Comparison of ENCODE assay signal across 14 mouse cellular contexts in genomic region chr11:109545265-109545664, GRCm38 (mm10).
DNase-seq lines count a peak whose midpoint lies in the region; ATAC-seq and TF ChIP-seq lines count a peak whose summit lies in the region.
"Had no signal": no experiment of that assay in that cellular context is flagged by ENCODE, and none has a peak within 500 bp of the region (broad histone marks: within the 10 kb centered on the region; RNA-seq: fewer than 3 reads in every experiment).

No protein-coding gene starts in this region.

- TF ChIP-seq POLR2A in MEL (IDR thresholded peaks at IDR 0.05; ENCODE audit: control insufficient read depth in 1 of 2, insufficient read depth in 1 of 2, low read depth in 1 of 2, low read length in 2 of 2, poor library complexity in 1 of 2): no peak

- TF ChIP-seq EP300 in MEL (IDR thresholded peaks at IDR 0.05; ENCODE audit: low read depth in 1 of 2, low read length in 2 of 2): peak; percentile 84 to 87

- DNase-seq in heart, postnatal 10 days: no peak
- peak; percentile 74 for DNase-seq in MEL (ENCODE audit: low read depth, low spot score)
- peak; percentile 11 for DNase-seq in induced T-regulatory cell, adult 2 months (ENCODE audit: low read depth)
- DNase-seq in thymus, postnatal 14 days: no peak
- DNase-seq in adrenal gland, postnatal 10 days: no peak
- DNase-seq in frontal cortex, postnatal 25 days (ENCODE audit: low spot score in 2 of 2): no peak
- DNase-seq: adrenal gland, adult 8-10 months; cerebellum, adult 11-12 months; right cerebral cortex, postnatal 4 days had no signal

- H3K4me3 ChIP-seq in heart, embryonic 15.5 days: no peak overlapping the region
- H3K4me3 ChIP-seq in MEL (ENCODE audit: control insufficient read depth in 1 of 2, insufficient read depth in 1 of 2, low read depth in 2 of 2, low read length in 2 of 2): peak overlapping the region; percentile 17 to 43
- H3K4me3 ChIP-seq in liver, embryonic 16.5 days (ENCODE audit: low read depth, low read length): no peak overlapping the region
- H3K4me3 ChIP-seq: embryonic facial prominence, embryonic 12.5 days; limb, embryonic 13.5 days had no signal

- no peak for TF ChIP-seq RAD21 in MEL (IDR thresholded peaks at IDR 0.05; ENCODE audit: low read depth, low read length)

- 20% methylated on average over 7 of the region's 7 CpGs for WGBS in heart, embryonic 15.5 days
- WGBS in liver, embryonic 16.5 days (ENCODE audit: insufficient replicate concordance): 19% methylated on average over 7 of the region's 7 CpGs

- no peak overlapping the region for H3K9ac ChIP-seq in heart, embryonic 15.5 days
- peak overlapping the region; percentile 6 for H3K9ac ChIP-seq in MEL (ENCODE audit: control insufficient read depth, low read depth, low read length, poor library complexity, severe bottlenecking)
- H3K9ac ChIP-seq in liver, embryonic 16.5 days (ENCODE audit: low read depth, low read length): peak overlapping the region; percentile 26
- H3K9ac ChIP-seq: embryonic facial prominence, embryonic 12.5 days; limb, embryonic 13.5 days had no signal

- intact Hi-C loops in heart, postnatal 10 days (cut with DNase I): no loop called here

- H3K27me3 ChIP-seq in heart, embryonic 15.5 days: no peaks in the 10 kb centered on the region
- no peaks in the 10 kb centered on the region for H3K27me3 ChIP-seq in MEL (ENCODE audit: control insufficient read depth in 1 of 2, insufficient read depth in 2 of 2, low read length in 2 of 2)
- no peaks in the 10 kb centered on the region for H3K27me3 ChIP-seq in liver, embryonic 16.5 days (ENCODE audit: control insufficient read depth, insufficient read depth, low read depth, low read length)
- H3K27me3 ChIP-seq: embryonic facial prominence, embryonic 12.5 days; limb, embryonic 13.5 days had no signal

- H3K36me3 ChIP-seq in heart, embryonic 15.5 days: no peaks in the 10 kb centered on the region
- peaks cover 0 to 25% of the 10 kb centered on the region in 2 experiments; a peak in 2 of 4 replicates for H3K36me3 ChIP-seq in MEL (ENCODE audit: control insufficient read depth in 1 of 2, insufficient read depth in 2 of 2, low read length in 2 of 2)
- no peaks in the 10 kb centered on the region for H3K36me3 ChIP-seq in liver, embryonic 16.5 days (ENCODE audit: control insufficient read depth, insufficient read depth)
- H3K36me3 ChIP-seq: embryonic facial prominence, embryonic 12.5 days; limb, embryonic 13.5 days had no signal

- peaks cover 25% of the 10 kb centered on the region for H3K4me1 ChIP-seq in heart, embryonic 15.5 days (replicated peaks)
- H3K4me1 ChIP-seq in MEL (ENCODE audit: control insufficient read depth in 1 of 2, insufficient read depth in 2 of 2, low read length in 2 of 2): peaks cover 26 to 39% of the 10 kb centered on the region in 2 experiments
- H3K4me1 ChIP-seq in liver, embryonic 16.5 days (ENCODE audit: control insufficient read depth, low read depth, low read length): peaks cover 71% of the 10 kb centered on the region

- ATAC-seq in heart, embryonic 15.5 days (replicated peaks; ENCODE audit: insufficient number of reproducible peaks, insufficient read depth, low FRiP score, low read depth): peak; percentile 53
- peak; percentile 18 for ATAC-seq in liver, embryonic 16.5 days (ENCODE audit: low read depth)
- ATAC-seq: hindbrain, postnatal 0 days had no signal

- peak overlapping the region; percentile 29; the same call in 1 of the 2 replicates for H3K4me2 ChIP-seq in heart, embryonic 15.5 days
- H3K4me2 ChIP-seq in liver, embryonic 16.5 days (ENCODE audit: low read depth, low read length): peak overlapping the region; percentile 56
- H3K4me2 ChIP-seq: embryonic facial prominence, embryonic 12.5 days; limb, embryonic 13.5 days had no signal

- no peaks in the 10 kb centered on the region for H3K9me3 ChIP-seq in heart, embryonic 15.5 days (replicated peaks)
- no peaks in the 10 kb centered on the region for H3K9me3 ChIP-seq in MEL (replicated peaks; ENCODE audit: insufficient read depth, low read length)
- no peaks in the 10 kb centered on the region for H3K9me3 ChIP-seq in liver, embryonic 16.5 days (replicated peaks; ENCODE audit: control insufficient read depth, low read length)
- H3K9me3 ChIP-seq: embryonic facial prominence, embryonic 12.5 days; limb, embryonic 13.5 days had no signal

- no peak for TF ChIP-seq CTCF in MEL (IDR thresholded peaks at IDR 0.05 in 2 of 3, conservative IDR thresholded peaks at IDR 0.05 in 1 of 3; ENCODE audit: control insufficient read depth in 1 of 3, insufficient read depth in 1 of 3, low read depth in 2 of 3, low read length in 3 of 3, poor library complexity in 1 of 3, severe bottlenecking in 1 of 3)

- H3K27ac ChIP-seq in heart, embryonic 15.5 days: 0 out of 2 replicates have a peak overlapping the region, but pooled peaks have one; percentile 8
- peak overlapping the region; percentile 8; the same call in 1 of the 2 replicates for H3K27ac ChIP-seq in MEL (ENCODE audit: control insufficient read depth, low read depth, low read length)
- H3K27ac ChIP-seq in liver, embryonic 16.5 days (ENCODE audit: low read length): peak overlapping the region; percentile 72
- H3K27ac ChIP-seq: embryonic facial prominence, embryonic 12.5 days; hindbrain, postnatal 0 days had no signal

- H3K79me2 ChIP-seq in MEL (ENCODE audit: control insufficient read depth, insufficient read depth, low read length, poor library complexity): no peaks in the 10 kb centered on the region

TF ChIP-seq in MEL, 35 proteins besides CTCF, POLR2A, EP300 and RAD21:
- TF ChIP-seq USF2 (IDR thresholded peaks at IDR 0.05; ENCODE audit: borderline replicate concordance in 1 of 2, insufficient read depth in 1 of 2, low read depth in 1 of 2, low read length in 2 of 2) (no peak), ZNF384 (IDR thresholded peaks at IDR 0.05; ENCODE audit: low read depth, low read length) (no peak), CHD2 (IDR thresholded peaks at IDR 0.05; ENCODE audit: low read length) (no peak), MYC (IDR thresholded peaks at IDR 0.05; ENCODE audit: low read depth, low read length) (0 out of 2 replicates have a peak, but pooled peaks have one; percentile 51), KAT2A (conservative IDR thresholded peaks at IDR 0.05; ENCODE audit: low read depth, low read length) (no peak), TCF12 (IDR thresholded peaks at IDR 0.05; ENCODE audit: low read depth, low read length) (peak; percentile 89), MEF2A (IDR thresholded peaks at IDR 0.05; ENCODE audit: extremely low read depth, insufficient replicate concordance, low read depth, low read length, poor library complexity, severe bottlenecking) (no peak), MAZ (IDR thresholded peaks at IDR 0.05; ENCODE audit: low read depth, low read length) (no peak), MXI1 (IDR thresholded peaks at IDR 0.05; ENCODE audit: low read depth, low read length) (peak; percentile 69; the same call in 1 of the 2 replicates), RCOR1 (IDR thresholded peaks at IDR 0.05; ENCODE audit: low read depth, low read length) (peak; percentile 55), BHLHE40 (IDR thresholded peaks at IDR 0.05; ENCODE audit: borderline replicate concordance, low read depth, low read length) (peak; percentile 75; the same call in 1 of the 2 replicates), SMC3 (IDR thresholded peaks at IDR 0.05; ENCODE audit: low read depth, low read length) (no peak), ETS1 (IDR thresholded peaks at IDR 0.05; ENCODE audit: low read depth, low read length) (peak; percentile 79), NRF1 (IDR thresholded peaks at IDR 0.05; ENCODE audit: insufficient read depth, low read depth, low read length, poor library complexity, severe bottlenecking) (no peak), UBTF (IDR thresholded peaks at IDR 0.05; ENCODE audit: borderline replicate concordance, insufficient read depth, low read depth, low read length) (no peak), GATA1 (IDR thresholded peaks at IDR 0.05; ENCODE audit: low read depth, low read length) (peak; percentile 82), USF1 (IDR thresholded peaks at IDR 0.05; ENCODE audit: low read depth, low read length) (peak; percentile 56; the same call in 1 of the 2 replicates), MAX (IDR thresholded peaks at IDR 0.05; ENCODE audit: low read length) (peak; percentile 64; the same call in 1 of the 2 replicates), ELF1 (IDR thresholded peaks at IDR 0.05; ENCODE audit: low read depth, low read length) (no peak), TBP (IDR thresholded peaks at IDR 0.05; ENCODE audit: low read depth, low read length) (0 out of 2 replicates have a peak, but pooled peaks have one; percentile 39), NELFE (IDR thresholded peaks at IDR 0.05; ENCODE audit: low read depth, low read length) (no peak), TAL1 (IDR thresholded peaks at IDR 0.05; ENCODE audit: low read length) (peak; percentile 58), POLR2AphosphoS2 (IDR thresholded peaks at IDR 0.05; ENCODE audit: low read length) (no peak)

Comparison
In these comparisons a context has a peak if more than half of its experiments do, and no peak if none do; other contexts are left out.
1. H3K27ac ChIP-seq: peak in every context shown above with its lines; median percentile 72 in liver, embryonic 16.5 days; 8 in heart, embryonic 15.5 days; 8 in MEL.
2. H3K4me3 ChIP-seq: peak in MEL (2 of 2); none in heart, embryonic 15.5 days (single experiment) and liver, embryonic 16.5 days (single experiment).
3. DNase-seq: peak in MEL (single experiment) and induced T-regulatory cell, adult 2 months (single experiment); none in heart, postnatal 10 days (0 of 2), thymus, postnatal 14 days (single experiment), adrenal gland, postnatal 10 days (single experiment) and frontal cortex, postnatal 25 days (0 of 2).